1 mouse cellular context compared by ENCODE assay signal in the genomic region with DNA sequence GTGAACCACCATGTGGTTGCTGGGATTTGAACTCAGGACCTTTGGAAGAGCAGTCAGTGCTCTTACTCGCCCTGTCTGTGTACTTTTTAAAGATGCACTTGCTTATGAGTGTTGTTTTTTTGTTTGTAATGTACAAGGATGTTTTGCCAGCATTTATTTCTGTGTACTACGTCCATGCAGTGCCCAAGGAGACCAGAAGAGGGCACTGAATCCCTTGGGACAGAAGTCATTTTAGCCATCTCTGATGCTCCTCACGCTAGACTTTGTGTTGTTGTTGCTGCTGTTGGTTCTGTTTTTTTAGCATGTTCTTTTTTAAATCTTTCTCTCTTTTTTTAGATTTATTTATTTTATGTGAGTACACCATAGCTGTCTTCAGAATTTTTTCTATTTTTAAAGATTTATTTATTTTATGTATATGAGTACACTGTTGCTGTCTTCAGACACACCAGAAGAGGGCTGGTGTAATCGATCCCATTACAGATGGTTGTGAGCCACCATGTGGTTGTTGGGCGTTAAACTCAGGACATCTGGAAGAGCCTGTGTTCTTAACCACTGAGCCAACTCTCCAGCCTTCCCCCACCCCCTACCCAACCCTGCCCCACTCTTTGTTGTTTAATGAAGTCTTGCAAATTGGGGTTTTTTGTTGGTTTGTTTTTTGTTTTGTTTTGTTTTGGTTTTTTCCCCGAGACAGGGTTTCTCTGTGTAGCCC.
TF ChIP-seq lines count a peak whose summit lies in the region.

No protein-coding gene starts in this region.

TF ChIP-seq in C2C12, 6 proteins besides CTCF, POLR2A, EP300 and RAD21:
- no peak for TF ChIP-seq CEBPB (IDR thresholded peaks at IDR 0.05; ENCODE audit: low read depth)
